Comparison of ENCODE assay signal across 8 mouse cellular contexts in genomic region chrX:53369534-53370365, GRCm38 (mm10). TPM values are rescaled to one million over a fixed set of nuclear protein-coding genes. Genes with fewer than 3 reads are reported as not detected.
A peak's percentile ranks its signal among the peaks of the same experiment; 100 is the strongest.
DNase-seq lines count a peak whose midpoint lies in the region; ATAC-seq and TF ChIP-seq lines count a peak whose summit lies in the region.

No protein-coding gene starts in this region.

- H3K4me3 ChIP-seq in left cerebral cortex, adult 2 months = peak overlapping the region; percentile 70
- H3K4me3 ChIP-seq in forebrain, postnatal 0 days (ENCODE audit: low read depth, low read length) = peak overlapping the region; percentile 56
- H3K4me3 ChIP-seq in hindbrain, embryonic 13.5 days = peak overlapping the region; percentile 56
- peak overlapping the region; percentile 68 for H3K4me3 ChIP-seq in midbrain, embryonic 15.5 days
- H3K4me3 ChIP-seq in stomach, embryonic 15.5 days (replicated peaks) = peak overlapping the region; percentile 58

- H3K36me3 ChIP-seq in forebrain, postnatal 0 days (ENCODE audit: insufficient read depth) = no peaks in the 10 kb centered on the region
- no peaks in the 10 kb centered on the region for H3K36me3 ChIP-seq in hindbrain, embryonic 13.5 days
- H3K36me3 ChIP-seq in midbrain, embryonic 15.5 days (replicated peaks) = no peaks in the 10 kb centered on the region
- no peaks in the 10 kb centered on the region for H3K36me3 ChIP-seq in stomach, embryonic 15.5 days

- ATAC-seq in forebrain, postnatal 0 days = peak; percentile 51
- peak; percentile 90 for ATAC-seq in hindbrain, embryonic 13.5 days (ENCODE audit: low FRiP score)
- ATAC-seq in midbrain, embryonic 15.5 days (replicated peaks) = peak; percentile 92
- peak; percentile 86 for ATAC-seq in stomach, embryonic 15.5 days (ENCODE audit: insufficient read depth, low FRiP score, low read depth)

- H3K4me1 ChIP-seq in forebrain, postnatal 0 days (ENCODE audit: insufficient read depth) = no peaks in the 10 kb centered on the region
- peaks cover 7% of the 10 kb centered on the region for H3K4me1 ChIP-seq in hindbrain, embryonic 13.5 days (replicated peaks)
- H3K4me1 ChIP-seq in midbrain, embryonic 15.5 days = no peaks in the 10 kb centered on the region
- H3K4me1 ChIP-seq in stomach, embryonic 15.5 days = no peaks in the 10 kb centered on the region

- H3K4me2 ChIP-seq in forebrain, postnatal 0 days (ENCODE audit: low read depth) = peak overlapping the region; percentile 57
- H3K4me2 ChIP-seq in hindbrain, embryonic 13.5 days = peak overlapping the region; percentile 57
- H3K4me2 ChIP-seq in midbrain, embryonic 15.5 days = peak overlapping the region; percentile 57
- H3K4me2 ChIP-seq in stomach, embryonic 15.5 days = peak overlapping the region; percentile 62

- 22% methylated on average over 25 of the region's 25 CpGs for WGBS in forebrain, postnatal 0 days
- 12% methylated on average over 25 of the region's 25 CpGs for whole genome bisulfite sequencing in hindbrain, embryonic 13.5 days
- WGBS in midbrain, embryonic 15.5 days = 28% methylated on average over 25 of the region's 25 CpGs
- WGBS in stomach, embryonic 15.5 days = 21% methylated on average over 25 of the region's 25 CpGs

- DNase-seq in left cerebral cortex, adult 2 months (ENCODE audit: extremely low spot score in 1 of 2, low spot score in 2 of 2) = peak in 1 of 2 experiments; percentile 7
- no peak for DNase-seq in left cerebral cortex, adult 18-20 months (ENCODE audit: low spot score in 2 of 2)
- peak; percentile 16 to 18 for DNase-seq in cerebellum, adult 18-20 months
- peak; percentile 15 for DNase-seq in forebrain, postnatal 0 days
- peak; percentile 83 for DNase-seq in liver

- TF ChIP-seq CTCF in left cerebral cortex, adult 2 months (IDR thresholded peaks at IDR 0.05) = no peak
- no peak for TF ChIP-seq CTCF in forebrain, postnatal 0 days (IDR thresholded peaks at IDR 0.05; ENCODE audit: low read depth)

- H3K9ac ChIP-seq in forebrain, postnatal 0 days = peak overlapping the region; percentile 66
- H3K9ac ChIP-seq in hindbrain, embryonic 13.5 days = peak overlapping the region; percentile 79
- H3K9ac ChIP-seq in midbrain, embryonic 15.5 days = peak overlapping the region; percentile 62
- peak overlapping the region; percentile 35; the same call in 1 of the 2 replicates for H3K9ac ChIP-seq in stomach, embryonic 15.5 days

- intact Hi-C loops in left cerebral cortex, adult 2 months (cut with DNase I) = no loop called here

- H3K27ac ChIP-seq in left cerebral cortex, adult 2 months = peak overlapping the region; percentile 78
- H3K27ac ChIP-seq in forebrain, postnatal 0 days (ENCODE audit: low read depth, low read length) = peak overlapping the region; percentile 79
- peak overlapping the region; percentile 89 for H3K27ac ChIP-seq in hindbrain, embryonic 13.5 days
- H3K27ac ChIP-seq in midbrain, embryonic 15.5 days = peak overlapping the region; percentile 80
- peak overlapping the region; percentile 72 for H3K27ac ChIP-seq in stomach, embryonic 15.5 days

- no peaks in the 10 kb centered on the region for H3K9me3 ChIP-seq in forebrain, postnatal 0 days (ENCODE audit: low read length)
- no peaks in the 10 kb centered on the region for H3K9me3 ChIP-seq in hindbrain, embryonic 13.5 days
- H3K9me3 ChIP-seq in midbrain, embryonic 15.5 days = no peaks in the 10 kb centered on the region
- no peaks in the 10 kb centered on the region for H3K9me3 ChIP-seq in stomach, embryonic 15.5 days

- no peaks in the 10 kb centered on the region for H3K27me3 ChIP-seq in forebrain, postnatal 0 days (ENCODE audit: insufficient read depth, low read length)
- no peaks in the 10 kb centered on the region for H3K27me3 ChIP-seq in hindbrain, embryonic 13.5 days
- H3K27me3 ChIP-seq in midbrain, embryonic 15.5 days (replicated peaks) = no peaks in the 10 kb centered on the region
- no peaks in the 10 kb centered on the region for H3K27me3 ChIP-seq in stomach, embryonic 15.5 days (replicated peaks)

RNA-seq across cellular contexts. Expression of gene Mospd1, which starts 0.6 kb away (rescaled TPM):
- total RNA-seq in left cerebral cortex, adult 2 months (2021) = 10 to 100 TPM; 14.2 to 15.3 TPM
- total RNA-seq in left cerebral cortex, adult 18-20 months (2021) = 10 to 100 TPM; 14.3 to 16.1 TPM
- 30.9 and 34.2 TPM in 2 replicates for total RNA-seq in forebrain, postnatal 0 days (2014; rRNA removed)
- polyA plus RNA-seq in forebrain, postnatal 0 days (2015; fragmentation: Nextera tagmentation; extraction: Ambion mirVana) = 39.1 and 42.9 TPM in 2 replicates
- 57.7 and 60.0 TPM in 2 replicates for polyA plus RNA-seq in hindbrain, embryonic 13.5 days (2015; fragmentation: Nextera tagmentation; extraction: Ambion mirVana)
- 44.4 and 46.6 TPM in 2 replicates for polyA plus RNA-seq in midbrain, embryonic 15.5 days (2015; fragmentation: Nextera tagmentation; extraction: Ambion mirVana)
- 36.1 and 38.8 TPM in 2 replicates for polyA plus RNA-seq in stomach, embryonic 15.5 days (2015; fragmentation: Nextera tagmentation; extraction: Ambion mirVana)

Comparison
In these comparisons a context has a peak if more than half of its experiments do, and no peak if none do; other contexts are left out.
1. DNase-seq: peak in cerebellum, adult 18-20 months (2 of 2), forebrain, postnatal 0 days (single experiment) and liver (single experiment); none in left cerebral cortex, adult 18-20 months (0 of 2).
2. Peak in every context shown above with its lines, with median percentiles within 50 percentile points of each other: H3K27ac ChIP-seq, H3K4me3 ChIP-seq, ATAC-seq, H3K4me2 ChIP-seq and H3K9ac ChIP-seq.